Mouse (Mus musculus) gonadal fat pad, adult 2 months (tissue): ENCODE data around the gene Nxph4. TPM values are rescaled to one million over a fixed set of nuclear protein-coding genes. Genes with fewer than 3 reads are reported as not detected.

Source experiments
- DNase-seq: peaks from one replicate; pipeline ENCODE4 v3.0.0-alpha.2; 2012; ENCODE audit warnings: low read depth
- polyA plus RNA-seq: library from polyadenylated mRNA; depleted of rRNA; stranded (reverse); fragments of >200 nt; gene quantifications from 2 replicates; pipeline ENCODE4 v1.2.3, GENCODE M21; 2012

Nxph4 gene
- polyA plus RNA-seq, 1 experiment, result 11.6 TPM

DNA sequence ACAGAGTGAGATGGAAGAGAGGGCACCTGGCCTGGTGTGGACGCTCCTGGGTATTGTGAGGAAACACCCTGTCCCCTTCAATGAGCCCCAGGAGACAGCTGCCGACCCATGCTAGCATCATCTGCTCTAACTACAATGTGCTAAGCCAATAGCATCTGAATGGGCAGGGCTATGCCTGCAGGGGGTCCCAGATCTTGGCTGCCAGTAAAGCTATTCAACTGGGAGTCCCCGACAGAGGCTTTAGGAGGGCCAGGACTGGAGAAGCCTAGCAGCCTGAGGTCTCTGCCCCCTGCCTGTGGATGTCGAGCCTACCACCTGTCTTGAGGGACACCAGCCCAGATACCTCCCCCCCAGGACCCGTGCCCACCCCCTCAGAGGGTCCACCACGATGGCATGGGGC is 8.4 kb upstream of the Nxph4 start:
- DNase-seq, result no peak

DNA sequence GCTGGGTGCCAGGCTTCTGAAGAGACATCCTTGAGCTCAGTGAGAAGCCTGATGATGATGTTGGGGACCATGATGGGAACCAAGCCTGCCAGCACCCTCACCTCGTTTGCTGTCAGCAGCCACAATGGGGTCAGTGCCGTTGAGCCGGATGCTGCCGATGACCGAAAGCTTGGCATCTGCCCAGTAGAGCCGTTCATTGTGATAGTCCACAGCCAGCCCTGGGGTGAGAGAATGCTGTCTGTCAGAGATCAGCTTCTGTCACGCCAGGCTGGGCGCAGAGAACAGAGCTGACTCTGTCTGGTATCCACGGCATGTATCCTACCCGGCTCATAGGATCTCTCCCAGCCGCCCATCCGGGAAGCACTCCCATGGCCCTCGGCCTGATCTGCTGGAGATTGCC is 7.7 kb upstream of the Nxph4 start:
- DNase-seq, result no peak

DNA sequence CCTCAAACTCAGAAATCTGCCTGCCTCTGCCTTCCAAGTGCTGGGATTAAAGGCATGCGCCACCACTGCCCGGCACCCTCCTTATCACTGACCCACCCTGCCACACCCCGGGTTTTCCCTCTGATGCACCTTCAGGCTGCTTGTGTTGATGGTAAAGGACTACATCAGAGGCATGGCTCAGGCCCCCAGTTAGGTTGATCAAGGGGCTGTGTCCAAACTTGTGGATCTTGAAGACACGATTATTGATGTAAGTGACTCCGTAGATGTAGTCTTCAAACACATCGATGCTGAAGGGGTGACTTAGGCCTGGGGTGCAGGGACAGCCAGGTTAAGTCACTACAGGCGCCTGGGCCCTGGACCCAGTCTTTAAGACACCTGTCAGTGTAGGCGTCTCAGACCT is 7.2 kb upstream of the Nxph4 start:
- DNase-seq, result no peak

DNA sequence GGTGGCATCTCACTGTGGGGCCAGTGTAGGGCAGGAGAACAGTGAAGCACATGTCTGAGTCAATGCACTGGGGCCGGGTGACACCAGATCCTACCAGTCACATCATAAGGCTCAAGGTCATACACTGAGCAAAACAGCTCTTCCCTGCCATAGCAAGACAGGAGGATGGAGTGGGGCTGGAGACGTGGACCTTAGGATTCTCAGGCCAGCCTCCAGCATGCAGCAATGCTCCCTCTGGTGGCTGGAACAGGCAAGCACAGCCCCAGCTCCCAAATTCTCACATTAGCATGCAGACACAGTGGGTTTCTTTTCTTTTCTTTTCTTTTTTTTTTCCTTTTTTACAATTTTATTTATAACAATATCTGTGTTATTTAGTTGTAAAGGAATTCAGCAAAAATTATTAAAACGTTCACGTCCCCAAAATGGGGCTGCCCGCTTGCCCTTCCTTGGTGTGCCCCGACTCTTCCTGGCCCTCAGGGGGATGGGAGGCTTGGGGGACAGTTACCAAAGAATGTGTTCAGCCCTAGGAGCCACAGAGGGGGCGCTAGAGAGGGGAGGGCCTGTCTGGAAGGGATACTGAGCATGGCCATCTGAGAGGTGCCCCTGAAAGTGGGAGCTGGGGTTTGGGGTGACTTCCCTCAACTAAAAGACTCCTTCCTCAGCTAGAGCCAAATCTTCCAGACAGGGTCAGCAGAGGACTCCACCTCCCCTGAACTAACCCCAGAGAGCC is 3.7 kb upstream of the Nxph4 start:
- DNase-seq, result no peak

DNA sequence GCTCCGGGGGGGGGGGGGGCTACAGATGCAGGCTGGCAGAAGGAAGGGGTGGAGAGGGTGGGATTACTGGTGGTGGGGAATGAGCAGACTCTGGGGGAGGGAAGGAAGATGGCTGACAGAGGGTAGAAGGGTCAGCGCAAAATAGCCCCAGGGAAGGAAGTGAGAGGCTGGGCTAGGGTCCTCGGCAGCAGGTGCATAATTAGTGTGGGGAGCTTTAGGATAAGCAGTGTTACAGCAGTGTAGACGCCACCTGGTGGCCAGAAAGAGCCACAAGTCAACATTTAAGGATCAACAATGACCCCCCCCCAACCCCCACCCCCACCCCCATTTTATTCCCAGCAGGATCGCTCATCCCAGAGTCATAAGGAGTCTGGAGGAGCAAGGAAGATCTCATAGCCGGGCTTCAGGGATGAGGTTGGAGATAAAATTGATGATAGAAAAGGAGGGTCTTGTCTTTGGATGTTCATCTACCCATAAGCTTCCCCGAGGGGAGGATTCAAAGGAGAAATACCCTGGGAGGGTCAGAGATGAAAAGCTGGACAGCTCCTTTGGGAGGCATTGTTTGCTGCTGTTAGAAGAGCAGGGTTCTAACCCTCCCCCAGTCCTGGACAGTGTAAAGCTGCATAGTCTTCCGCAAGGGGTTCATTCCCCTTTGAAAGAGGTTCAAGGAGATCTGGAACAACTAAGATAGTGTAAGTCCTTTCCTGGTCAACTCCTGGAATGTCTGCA is 2.4 kb upstream of the Nxph4 start:
- DNase-seq, result no peak

DNA sequence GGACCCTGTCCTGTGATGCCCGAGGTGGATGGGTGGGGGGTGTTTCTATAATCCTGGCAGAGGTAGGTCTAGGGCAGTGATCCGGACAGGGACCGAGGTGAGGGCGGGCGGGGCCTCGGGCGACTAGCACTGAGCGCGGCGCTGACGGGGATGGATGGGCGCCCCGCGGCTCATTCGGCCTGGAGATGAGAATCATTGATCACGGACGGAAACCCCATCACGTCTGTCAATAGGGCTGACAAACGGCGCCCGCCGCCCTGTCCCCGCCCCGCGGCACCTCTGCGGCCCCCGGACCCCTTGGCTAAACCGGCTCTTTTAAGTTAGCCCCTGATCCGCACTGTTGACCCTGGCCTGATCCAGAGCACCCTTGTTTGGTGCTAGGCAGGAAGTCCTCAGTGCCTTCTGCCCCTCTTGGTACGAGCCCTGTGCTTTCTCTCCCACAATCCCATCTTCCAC is 598 bp upstream of the Nxph4 start:
- DNase-seq, result no peak

DNA sequence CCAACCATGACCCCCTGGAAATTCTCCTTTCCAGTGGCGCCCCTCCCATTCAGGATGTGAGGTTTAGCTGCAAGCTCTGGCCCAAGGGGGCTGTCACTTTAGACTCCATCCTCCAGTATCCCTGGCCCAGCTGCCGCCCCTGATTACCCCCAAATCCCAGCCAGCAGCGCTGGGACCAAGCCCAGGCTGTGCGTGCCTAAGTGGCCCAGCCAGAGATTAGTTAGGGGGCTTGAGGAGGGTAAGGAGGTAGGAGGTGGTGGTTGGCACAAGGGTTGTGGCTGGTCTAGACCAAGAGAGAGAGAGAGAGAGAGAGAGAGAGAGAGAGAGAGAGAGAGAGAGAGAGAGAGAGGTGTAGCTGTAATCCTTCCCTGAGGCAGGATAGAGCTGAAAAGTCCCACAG is 2.8 kb downstream of the Nxph4 start:
- no peak for DNase-seq

DNA sequence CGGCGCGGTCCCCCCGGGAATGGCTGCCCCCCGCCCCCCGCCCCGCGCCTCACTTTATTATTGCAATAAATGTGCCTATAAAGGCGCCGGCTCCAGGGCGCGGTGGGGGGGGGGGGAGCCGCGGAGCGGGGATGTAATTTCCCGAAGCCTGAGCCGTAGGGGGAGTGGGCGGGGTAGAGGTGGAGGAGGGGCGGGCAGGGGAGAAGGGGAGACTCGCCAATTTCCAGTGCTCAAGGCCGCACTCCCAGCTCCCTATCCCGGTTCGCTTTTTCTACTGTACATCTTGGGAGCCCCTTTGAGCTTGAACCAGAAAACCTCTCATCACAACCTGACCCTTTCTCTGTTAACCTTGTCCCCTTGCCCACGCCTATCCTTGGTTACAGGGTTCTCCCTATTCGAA is 3.4 kb downstream of the Nxph4 start:
- no peak for DNase-seq

DNA sequence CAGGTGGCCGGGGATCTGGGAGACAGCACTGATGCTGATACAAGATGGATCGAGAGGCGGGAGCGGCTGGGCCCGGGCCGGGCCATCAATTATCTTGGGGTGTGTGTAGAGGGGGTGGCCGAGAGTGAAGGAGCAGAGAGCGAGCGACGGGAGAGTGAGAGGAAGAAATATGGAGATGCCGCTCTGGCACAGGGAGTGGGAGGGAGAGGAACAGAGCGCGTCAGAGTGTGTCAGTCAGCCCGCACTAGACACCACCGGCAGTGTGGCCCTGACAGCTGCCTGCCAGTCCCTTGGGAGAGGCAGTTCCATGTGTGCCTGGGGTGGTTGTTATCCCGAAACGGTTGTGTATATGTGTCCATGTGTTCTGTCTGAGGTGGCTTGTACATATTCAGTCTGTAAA is 6.9 kb downstream of the Nxph4 start:
- DNase-seq, result no peak

DNA sequence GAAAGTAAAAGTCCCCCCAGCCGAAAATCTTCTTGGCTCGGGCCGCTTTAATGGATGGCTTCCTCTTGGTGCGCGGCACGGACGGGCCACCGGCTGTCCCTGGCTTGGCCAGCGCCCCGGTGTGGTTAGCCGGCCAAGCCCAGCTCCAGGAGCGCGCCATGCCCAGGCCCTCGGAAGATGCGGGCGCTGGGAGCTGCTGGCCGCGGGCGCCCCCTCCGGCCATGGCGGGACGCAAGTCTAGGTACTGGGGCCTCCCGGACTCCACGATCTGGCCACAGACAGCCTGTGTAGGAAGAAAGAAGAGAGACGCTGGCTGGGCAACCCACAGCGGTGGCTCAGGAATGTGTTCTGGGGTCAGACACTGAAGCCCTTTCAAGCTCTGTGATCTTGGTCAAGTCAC is 7.7 kb downstream of the Nxph4 start:
- DNase-seq, result no peak

DNA sequence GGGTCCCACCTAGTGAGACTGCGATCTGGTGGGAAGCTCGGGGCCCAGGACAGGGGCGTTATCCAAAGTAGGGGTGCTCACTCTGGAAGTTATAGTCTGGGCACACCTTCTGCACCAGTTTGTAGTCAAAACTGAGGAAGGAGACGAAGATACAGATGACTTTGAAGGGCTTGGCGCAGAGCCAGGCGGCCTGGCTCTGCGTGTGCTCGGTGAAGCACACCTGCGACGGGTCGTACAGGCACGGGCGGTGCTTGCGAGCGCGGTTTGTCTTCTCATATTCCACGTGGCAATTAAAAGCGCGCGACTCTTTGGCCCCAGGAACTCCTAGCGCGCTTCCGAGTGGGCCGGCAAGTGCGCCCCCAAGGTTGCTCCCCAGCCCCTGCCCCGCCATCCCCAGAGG is 8.3 kb downstream of the Nxph4 start:
- no peak for DNase-seq

DNA sequence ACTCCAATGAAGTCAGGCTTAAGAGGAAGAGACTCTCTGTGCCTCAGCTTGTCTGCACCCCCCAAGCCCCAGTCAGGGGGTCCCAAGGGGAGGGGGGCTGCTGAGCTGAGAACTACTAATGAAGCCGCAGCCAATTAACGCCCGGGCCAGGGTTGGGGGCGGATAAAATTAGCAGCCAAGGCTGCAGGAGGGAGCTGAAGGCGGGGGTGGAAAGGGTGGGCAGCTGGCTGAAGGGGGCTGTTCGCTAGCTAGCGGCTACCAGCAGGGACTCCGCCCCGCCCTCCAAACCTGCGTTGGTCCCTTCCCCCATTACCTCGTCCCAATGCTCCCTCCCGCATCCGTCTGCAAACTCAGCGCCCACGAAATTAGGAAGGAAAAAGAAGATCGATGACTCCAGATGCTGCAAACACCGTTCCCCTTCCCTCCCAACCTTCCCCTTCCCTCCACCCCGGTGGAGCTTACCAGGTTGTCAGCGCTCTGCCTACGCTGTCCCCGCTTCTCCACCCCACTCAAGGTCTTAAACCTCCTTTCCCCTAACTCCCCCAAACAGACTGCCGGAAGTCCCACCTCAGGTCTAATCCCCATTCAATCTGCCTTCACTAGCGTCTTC is 9.6 kb downstream of the Nxph4 start:
- DNase-seq, result no peak

DNA sequence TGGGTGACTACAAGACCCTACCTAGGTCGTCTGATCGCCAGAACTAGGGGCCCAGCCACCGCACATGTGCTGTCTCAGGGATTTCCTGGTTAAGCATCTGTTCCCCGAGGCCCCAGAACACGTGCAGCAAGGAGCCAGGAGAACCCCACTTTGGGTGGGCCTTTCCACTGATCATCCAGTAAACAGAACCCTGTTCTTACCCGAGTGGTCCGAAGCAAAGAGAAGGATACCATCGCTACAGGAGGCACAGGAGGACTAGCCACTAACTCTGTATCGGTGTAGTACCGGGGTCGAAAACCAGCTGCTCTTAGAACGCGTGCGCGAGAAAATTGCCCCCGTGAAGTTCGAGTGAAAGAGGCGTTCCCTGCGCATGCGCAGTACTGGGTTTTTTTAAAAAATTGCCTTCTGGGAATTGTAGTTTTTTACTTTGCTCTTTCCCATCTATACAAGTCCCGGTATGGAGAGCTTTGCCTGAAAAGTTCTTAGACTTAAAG is 12.2 kb downstream of the Nxph4 start, which contains the start of gene Shmt2:
Shmt2 (minus strand) TSS at position 357 of the 494 bp plus-strand sequence.
- DNase-seq, result no peak

DNA sequence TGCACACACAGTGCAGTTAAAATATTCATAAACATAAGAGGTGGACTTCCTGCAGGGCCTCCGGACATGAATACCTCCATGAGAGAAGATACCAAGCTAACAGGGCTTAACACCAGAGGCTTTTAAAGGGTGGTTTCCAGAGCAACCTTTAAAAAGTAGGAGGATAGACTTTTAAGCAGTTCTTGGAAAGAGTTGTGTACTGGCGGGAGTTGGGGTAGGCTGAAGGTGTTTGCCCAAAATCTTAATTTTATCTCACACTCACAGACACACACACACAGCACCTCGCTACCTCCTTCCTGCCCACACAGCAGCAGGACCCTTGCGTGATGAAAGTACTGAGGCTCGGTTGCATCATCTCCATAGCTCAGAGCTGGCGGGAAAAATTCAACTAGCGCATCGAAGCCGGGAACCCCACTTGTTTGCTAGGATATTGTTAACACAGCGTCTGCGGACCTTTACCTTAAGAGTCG is 12.7 kb downstream of the Nxph4 start:
- DNase-seq, result no peak

DNA sequence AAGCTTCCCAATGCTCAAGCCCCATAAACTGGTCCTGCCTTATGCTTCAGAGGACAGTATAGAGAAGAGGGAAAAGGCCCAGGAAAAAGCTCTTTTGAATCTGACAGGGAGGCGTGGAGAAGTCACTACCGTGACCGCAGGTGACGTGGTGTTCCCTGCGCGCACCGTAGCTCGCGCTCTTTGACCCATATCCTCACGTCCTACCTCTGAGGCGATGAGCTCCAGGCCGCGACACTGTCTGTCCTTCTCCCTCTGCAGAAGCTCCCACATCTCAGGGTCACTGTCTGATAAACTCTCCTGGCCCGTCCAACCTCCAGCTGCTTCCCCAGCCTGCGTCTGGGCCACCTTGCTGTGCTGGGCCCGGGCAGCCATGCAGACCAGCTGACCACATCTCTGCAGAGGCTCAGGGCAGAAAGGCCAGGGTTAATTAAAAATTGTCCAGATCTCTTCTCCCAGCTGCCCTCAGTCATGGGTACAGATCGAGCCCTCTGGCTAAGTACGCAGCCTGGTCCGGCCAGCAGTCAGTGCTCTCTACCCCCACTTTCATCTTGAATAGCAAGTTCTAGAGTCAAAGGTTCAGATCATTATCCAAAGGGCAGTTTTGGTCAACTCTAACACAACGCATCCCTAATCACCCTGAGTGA is 13.5 kb downstream of the Nxph4 start:
- DNase-seq, result no peak

DNA sequence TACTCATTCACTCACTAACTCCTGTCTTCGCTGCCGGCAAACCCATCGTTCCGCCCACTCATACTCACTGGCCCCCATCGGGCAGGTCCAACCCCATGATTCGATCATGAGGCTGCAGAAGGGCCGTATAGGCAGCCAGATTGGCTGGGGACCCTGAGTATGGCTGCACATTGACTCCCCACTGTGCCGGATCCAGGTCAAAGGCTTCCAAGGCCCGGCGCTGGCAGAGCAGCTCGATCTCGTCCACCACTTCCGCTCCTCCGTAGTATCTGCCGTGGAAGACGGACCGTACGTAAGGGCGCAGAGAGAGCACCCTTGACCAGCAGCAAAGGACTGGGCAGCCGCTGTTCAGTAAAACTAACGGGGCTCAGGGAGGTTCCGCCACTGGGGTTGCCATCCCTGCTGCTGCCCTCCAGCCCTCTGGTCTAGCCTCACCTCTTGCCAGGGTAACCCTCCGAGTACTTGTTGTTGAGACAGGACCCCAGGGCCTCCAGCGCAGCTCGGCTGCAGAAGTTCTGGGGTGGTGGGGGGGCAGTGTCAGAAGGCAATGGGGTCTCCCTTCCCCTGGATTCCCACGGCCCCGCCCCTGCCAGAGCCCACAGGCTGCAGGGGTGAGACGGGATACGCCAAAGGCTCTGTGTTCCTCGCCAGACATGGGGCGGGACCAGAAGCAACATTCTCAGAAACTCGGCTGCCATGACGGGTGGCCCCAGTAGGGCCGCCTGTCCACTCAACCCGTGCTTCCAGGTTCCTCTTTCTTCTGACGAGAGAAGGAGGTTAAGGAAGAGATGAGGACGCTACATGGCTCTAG is 14.3 kb downstream of the Nxph4 start:
- no peak for DNase-seq

DNA sequence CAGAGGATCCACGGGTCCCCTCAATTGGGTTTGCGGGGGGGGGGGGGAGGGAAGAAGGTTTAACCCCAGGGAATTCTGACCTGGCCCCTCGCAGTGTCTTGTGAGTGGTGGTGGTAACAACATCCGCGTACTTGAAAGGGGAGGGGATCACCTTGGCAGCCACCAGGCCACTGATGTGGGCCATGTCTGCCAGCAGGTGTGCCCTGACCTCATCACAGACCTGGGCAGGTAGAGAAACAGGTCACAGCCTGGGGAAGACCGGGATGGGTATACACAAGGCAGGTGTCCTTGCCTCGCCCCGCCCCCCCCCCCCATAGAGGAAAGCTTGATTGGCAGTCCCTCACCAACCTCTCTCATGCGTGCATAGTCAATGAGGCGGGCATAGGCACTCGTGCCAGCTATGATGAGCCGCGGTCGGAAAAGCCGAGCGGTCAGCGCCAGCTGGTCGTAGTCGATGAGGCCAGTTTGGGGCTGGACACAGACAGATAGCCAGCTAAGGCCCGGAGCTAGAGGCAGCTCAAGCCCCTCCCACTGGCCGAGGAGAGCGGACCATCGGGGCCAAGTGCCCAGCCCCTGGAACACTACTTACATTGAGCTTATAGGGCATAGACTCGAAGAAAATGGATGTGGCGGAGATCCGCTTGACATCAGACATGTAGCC is 15.2 kb downstream of the Nxph4 start:
- DNase-seq, result no peak

DNA sequence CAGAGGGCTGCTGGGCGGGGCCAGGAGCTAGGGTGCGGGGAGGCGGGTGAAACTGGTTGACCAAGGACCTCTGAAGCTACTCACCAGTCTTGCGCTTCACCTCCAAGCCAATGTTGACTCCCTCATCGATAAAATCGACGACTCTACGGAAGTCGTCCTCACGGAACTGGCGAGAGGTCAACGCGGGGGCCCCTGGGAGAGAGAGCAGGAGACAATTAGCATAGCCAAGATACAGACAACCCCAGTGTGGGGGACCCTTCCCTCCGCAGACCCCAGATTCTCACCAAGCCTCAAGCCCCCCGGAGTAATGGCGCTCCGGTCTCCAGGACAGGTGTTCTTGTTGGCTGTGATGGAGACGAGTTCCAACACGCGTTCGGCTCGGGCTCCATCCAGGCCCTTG is 16.4 kb downstream of the Nxph4 start:
- DNase-seq, result no peak

DNA sequence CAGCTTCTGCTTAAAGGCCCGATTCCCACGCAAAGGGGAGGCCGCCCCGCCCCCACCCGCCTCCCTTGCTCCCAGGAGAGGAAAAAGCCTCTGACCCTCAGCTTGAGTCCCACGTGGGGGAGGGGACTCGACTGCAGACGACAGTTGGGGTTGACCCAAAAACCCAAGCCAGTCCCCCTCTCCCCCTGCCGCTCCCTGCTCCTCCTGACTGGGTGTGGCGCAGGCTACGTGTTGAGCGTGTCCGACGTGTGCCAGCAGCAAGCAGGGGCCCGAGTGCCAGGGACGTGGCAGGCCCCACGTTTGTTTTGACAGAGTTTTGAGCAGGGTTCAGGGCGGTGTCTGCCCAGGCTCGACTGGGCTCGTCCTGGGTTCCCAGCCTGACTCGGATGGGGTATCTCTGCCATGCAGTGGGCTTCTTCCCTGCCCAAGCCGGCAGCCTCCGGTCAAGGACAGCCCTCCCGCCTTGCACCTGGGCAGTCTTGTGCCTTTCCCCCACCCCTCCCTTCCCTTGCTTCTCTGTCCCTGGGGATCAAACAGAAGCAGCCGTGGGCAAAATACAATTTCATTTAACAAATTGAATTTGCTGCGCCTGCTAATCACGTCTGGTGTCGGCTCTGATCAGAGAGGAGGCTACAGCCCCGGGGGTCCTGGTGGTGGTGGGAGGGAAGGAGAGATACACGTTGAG is 17.6 kb downstream of the Nxph4 start:
- DNase-seq, result no peak

DNA sequence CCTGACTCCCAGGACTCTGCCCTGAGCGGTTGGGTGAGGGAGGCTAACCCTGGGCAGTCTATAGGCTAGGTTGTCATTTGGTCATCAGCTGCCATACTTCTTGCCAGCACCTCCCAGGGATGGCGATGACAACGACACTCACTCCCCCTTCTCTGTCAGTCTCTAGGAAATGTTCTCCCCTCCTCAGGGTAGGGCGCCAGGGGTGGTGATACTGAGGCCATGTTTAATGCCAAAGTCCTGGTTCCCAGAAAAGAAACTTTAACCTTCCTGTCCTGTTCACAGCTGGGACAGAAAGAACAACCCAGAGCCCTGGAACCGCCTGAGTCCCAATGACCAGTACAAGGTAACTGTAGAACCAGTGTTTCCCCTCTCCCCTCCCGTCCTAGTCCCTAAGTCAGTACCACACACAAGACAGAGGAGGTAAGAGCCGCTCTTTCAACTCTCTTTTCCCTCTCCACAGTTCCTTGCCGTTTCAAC is 18.3 kb downstream of the Nxph4 start:
- no peak for DNase-seq
